Mouse (Mus musculus): ENCODE measurements around the gene Cemip.
"Not testable (repeated sequence)": the region's sequence is repeated elsewhere in the genome, so short reads cannot be mapped to it uniquely, and the experiment has no call there.

Cemip gene

DNA sequence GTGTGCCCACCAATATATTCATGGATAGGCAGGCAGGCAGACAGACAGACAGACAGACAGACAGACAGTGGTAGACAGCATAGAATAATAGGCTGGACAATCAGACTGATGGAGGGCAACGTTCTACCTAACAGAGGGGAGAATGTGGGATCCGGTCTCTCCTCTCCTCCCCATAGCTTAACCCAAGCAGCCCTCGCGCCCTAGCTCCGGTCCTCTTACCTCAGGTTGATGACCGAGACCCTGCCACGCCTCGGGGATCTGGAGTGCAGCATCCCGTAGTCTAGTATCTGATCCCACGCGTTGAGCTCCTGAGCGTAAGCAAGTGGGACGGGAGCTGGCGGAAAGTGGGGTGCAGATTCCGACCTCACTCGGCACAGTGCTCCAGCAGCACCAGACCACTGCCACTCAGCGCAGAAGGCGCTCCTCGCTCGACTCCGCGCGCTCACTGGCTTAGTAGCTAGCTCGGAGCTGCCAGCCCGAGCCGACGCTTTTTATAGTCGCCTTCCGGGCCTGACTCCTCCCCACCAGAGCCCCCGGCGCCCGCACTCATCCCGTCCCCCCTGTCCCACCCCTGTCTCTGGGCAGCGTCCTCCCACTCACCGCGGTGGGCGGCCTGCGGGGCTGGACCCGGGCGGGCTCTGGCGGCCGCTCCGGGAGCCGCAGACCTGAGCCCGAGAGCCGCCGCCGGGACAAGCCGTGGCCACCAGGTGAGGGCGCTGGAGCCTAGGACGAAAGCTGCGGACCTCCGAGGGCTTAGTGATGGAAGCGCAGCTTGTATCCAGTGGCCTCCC, at the start of gene Cemip:
Gene Cemip, minus strand, starts transcription at position 464 of the 791 bp plus-strand sequence.
- peak; percentile 91 to 92 for DNase-seq

DNA sequence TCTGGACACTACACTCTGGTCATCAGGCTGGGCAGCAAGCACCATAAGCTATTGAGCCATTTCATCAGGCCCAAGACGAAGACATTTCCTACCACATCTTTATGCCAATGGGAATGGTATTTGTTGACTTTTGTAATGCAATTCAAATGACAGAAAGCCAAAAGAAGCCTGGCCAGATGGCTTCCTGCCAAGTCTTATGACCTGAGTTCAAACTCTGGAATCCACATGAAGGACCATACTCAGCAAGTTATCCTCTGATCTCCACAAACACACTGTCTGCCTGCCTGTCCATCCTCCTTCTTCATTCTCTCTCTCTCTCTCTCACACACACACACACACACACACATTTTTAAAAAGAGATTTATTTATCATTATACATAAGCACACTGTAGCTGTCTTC, 46.4 kb upstream of the Cemip start:
- DNase-seq, result peak; percentile 69 to 70

DNA sequence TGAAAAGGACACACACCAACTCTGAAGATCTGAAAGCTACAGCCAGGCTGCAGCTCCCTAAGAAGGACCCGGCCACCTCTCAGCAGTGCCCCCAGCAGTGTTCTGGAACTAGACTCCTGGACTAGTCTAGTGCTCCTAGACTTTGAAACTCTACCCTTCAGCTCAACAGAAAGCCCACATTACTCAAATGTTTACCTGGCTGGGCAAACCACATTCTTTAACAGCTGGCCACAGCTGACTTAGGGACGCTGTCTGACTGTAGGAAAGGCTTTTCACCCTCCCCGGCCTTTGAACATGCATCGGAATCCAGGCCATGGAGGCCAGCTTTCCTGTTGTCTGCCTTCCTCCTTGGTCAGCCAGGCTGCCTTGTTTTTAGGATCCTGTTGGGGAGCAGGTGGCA, 45.4 kb upstream of the Cemip start:
- DNase-seq, result no peak

DNA sequence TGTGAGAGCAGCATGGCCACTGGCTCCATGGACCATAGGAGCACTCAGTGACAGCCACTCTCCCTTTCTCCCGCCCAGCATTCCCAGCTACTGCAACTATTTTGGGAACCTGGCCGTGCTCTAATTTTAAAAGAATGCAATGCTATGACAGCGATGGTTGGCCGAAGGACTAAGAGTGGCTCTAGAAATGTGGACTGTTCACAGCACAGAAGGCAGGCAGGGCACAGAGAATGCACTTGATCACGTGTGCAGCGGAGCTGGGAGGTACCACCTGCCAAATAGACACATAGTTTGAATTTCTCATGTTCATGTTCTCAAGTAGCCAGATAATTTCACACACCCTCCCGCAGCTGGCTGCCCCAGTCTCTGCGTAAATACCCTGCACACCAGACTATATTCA, 42.4 kb upstream of the Cemip start:
- DNase-seq, result peak; percentile 53 to 83

- DNase-seq, result no peak
Measured at GRCm38 (mm10) chr7:84125730-84126129, 39.4 kb upstream of the Cemip start.

DNA sequence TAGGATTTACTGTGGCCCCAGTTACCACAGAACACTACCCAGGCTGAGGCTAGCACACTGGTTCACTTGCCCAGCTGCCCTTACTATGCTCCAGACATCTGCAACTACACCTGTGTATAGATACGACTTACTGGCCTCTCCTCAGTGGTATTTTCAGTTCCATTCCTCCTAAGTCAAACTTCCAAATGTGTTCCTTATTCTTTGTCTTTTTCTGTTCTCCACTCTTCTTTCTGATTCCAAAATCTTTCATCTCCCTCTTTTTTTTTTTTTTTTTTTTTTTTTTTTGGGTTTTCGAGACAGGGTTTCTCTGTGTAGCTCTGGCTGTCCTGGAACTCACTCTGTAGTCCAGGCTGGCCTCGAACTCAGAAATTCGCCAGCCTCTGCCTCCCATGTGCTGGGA, 37.3 kb upstream of the Cemip start:
- DNase-seq, result not testable (repeated sequence)

DNA sequence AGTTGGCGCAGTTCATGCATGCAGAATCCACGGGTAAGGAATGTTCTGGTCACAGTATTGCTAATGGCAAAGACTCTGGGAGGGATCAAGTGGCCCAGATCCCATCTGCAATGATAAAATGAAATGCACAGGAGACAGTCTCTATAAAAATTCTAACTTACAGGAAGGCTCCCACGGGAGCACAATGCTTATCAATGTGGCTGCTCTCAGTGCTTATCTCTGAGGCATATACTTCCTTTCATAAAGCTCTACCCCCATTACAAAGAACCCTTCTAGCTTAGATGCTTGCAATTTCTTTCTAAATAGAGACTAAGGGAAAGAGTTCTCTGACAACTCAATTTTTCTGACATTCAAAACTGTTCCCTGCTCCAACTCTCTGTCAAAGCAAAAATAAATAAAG, 35.5 kb upstream of the Cemip start:
- no peak for DNase-seq

GRCm38 (mm10) chr7:84120142-84120760, 33.9 kb upstream of the Cemip start:
- DNase-seq, result no peak

DNA sequence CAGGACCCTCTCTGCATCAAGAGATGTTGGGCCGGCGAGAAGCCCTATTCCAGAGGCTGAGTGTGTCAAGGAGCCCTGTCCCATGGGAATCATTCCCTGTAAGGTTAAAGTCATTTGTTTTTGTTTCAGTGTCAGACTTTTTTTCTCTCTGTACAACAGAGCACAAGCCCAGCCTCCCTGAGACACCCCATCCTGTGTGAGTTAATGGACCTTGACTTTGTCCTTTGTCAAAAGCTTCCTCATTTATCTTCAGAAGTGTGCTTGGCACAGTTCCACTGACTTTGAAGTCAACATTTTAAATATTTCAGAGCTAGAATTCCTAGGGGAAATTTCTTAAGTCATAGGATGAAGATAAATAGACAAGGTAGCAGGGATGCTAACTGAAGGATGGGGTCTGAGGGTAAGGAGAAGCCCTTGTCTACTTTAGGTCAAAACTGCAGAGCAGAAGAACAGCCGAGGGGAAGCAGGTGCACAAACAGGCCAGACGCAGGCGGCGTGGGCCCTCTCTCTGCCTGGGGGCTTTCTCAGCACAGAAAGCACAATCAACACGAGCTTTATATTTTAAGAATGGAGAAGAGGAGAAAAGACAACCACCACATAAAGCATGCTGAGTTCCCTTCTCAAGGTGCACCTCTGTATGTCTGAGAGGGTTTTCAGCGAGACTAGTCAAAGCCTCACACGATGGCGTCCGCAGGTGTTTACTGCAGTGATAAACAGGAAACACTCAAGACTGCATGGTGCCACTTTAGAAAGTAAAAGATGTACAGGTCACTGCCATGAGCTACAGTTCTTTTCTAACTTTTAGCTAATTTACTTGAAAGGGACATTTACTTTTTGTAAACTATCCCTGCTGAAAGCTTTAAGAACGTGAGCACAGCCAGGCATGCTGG, 33.2 kb upstream of the Cemip start:
- DNase-seq, result no peak

DNA sequence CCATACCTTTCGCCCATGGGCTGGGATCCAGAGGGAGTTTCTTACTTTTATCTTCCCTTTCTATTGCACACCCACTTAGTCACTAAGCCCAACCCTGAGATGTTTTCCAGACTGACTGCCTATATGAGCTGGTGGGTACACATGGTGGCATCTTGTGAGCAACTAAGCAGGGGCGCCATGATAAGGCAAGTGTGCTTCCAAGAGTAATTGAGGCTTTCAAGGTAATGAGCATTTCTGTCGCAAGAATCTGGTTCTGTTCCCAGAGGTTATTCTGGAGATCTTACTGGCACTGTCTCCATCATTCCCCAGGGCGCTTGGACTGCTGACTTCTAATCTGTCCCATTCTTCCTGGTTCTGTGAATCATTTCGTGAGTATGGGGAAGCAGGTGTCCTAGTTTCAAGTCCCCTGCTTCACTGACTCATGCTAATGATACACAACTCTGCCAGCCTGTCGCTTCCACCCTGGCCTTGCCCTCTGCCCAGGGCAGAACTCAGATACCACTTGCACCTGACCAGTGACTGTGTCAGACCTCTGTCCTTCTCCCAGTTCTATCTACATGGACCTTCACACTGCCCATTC, 31.3 kb upstream of the Cemip start:
- no peak for DNase-seq

DNA sequence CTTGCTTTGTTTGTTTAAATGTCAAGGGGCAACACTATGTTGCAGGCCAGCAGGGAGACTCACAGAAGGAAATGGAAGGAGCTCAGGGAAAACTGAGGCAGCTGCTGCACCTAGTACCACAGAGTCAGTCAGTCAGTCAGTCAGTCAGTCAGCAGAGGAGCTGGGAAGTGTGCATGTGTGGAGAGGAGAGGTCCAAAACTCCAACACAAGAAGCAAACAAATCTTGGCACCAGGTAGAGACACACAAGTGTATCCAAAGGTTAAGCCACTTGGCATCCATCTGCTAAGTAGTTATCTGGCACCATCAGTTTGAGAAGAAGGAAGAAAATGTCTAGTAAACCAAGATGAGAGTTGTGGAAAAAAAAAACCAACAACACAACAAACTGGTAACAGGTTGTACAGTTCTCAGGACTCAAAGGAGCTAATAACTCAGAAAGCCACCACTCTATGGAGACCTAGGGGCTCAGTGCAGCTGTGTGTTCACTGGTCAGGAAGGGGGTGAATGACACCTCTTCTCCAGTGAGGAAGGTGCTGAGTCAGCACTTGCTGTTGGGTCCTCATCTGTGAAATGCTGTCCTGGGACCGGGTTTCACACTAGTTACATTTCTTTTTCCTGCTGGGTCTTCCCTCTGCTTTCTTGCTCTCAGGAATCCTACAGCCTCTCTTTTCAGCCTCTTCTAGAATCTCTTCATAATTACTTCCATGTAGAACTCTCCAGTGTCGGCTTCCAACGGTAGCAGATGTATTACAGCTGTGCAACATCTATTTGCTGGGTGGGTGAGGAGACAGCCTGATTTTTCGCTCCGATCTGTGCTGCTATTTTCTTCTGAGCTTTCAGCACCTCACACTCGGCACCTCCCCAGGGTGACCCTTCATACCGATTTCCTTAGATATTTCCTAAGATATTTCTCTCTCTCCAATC, 30.6 kb upstream of the Cemip start:
- no peak for DNase-seq

- DNase-seq, result peak; percentile 22 to 29
Measured at GRCm38 (mm10) chr7:84115385-84115784, 29.1 kb upstream of the Cemip start.

- DNase-seq, result no peak
Measured at GRCm38 (mm10) chr7:84114775-84115174, 28.5 kb upstream of the Cemip start.

DNA sequence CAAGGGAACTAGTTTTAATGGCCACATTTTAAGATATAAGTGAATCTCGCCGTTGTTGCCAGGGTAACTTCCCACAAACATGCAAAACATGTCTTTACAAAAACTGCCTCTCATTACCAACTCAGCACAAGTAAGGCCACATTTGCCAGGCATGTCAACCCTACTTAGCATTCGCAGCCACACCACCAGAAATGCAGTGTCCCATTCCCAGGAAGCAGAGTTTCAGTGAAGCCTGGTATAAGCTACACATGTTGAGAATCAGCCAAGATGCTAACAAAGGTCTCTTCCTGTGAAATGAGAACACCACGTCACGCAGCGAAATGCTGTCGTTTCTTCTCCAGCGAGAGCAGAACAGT, 26.7 kb upstream of the Cemip start:
- DNase-seq, result peak in 1 of 2 experiments; percentile 17

DNA sequence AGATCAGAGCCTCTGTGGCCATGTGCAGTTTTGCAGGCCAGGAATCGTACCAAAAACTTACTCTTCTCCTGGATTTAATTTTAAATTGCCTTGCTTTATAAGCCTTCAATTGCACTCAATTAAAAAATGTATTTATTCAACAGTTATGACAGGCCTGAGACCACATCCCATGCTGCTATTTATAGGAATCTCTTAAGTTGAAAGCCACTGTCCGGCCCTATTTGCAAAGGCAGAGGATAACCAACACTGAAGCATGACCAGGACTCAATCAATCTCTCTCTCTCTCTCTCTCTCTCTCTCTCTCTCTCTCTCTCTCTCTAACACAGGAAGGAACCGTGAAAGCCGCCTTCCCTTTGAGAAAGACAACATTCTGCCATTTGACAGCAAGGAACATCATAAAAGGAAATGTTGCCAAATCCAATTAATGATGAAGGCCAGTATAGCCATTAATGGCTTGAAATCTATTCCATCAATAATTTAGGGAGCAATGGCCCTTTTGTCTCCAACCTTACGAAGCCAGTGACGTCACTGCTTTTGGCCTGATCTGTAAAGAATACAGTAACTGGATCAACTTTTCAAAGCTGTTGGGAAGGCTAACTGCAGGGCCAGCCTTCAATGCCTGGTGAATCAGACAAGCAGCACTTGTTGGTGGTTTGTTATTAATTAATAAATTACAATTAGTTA, 26.2 kb upstream of the Cemip start:
- DNase-seq, result peak in 1 of 2 experiments; percentile 16

GRCm38 (mm10) chr7:84111716-84112350, 25.5 kb upstream of the Cemip start:
- peak in 1 of 2 experiments; percentile 25 for DNase-seq

GRCm38 (mm10) chr7:84106942-84107341, 20.6 kb upstream of the Cemip start:
- no peak for DNase-seq

GRCm38 (mm10) chr7:84102589-84102988, 16.3 kb upstream of the Cemip start:
- DNase-seq, result no peak

- DNase-seq, result no peak
Measured at GRCm38 (mm10) chr7:84100672-84101071, 14.4 kb upstream of the Cemip start.

GRCm38 (mm10) chr7:84098098-84098497, 11.8 kb upstream of the Cemip start:
- no peak for DNase-seq

- DNase-seq, result no peak
Measured at GRCm38 (mm10) chr7:84096501-84096900, 10.2 kb upstream of the Cemip start.

All from lung, postnatal 4 days (tissue).